Mouse (Mus musculus) hindbrain, embryonic 16.5 days (tissue): Measurements from ENCODE around the gene Vdr. TPM values are rescaled to one million over a fixed set of nuclear protein-coding genes. Genes with fewer than 3 reads are reported as not detected.
A peak's percentile ranks its signal among the peaks of the same experiment; 100 is the strongest.

Experiments
- ATAC-seq: fragments of 200-750 bp; cut with Nextera tagmentation; 2 replicates; pipeline ENCODE4 v1.8.0; 2017; ENCODE audit warnings: moderate TSS enrichment, moderate library complexity
- H3K27ac ChIP-seq: fragments of 300-500 bp; sonication (generic); 2 replicates; pipeline ENCODE4 v1.5.1; 2014; ENCODE audit warnings: low read depth, mild to moderate bottlenecking, control low read depth, low read length, moderate library complexity
- H3K27me3 ChIP-seq: fragments of 300-500 bp; sonication (generic); replicated peaks from 2 replicates; pipeline ENCODE4 v1.6.1; 2014; ENCODE audit warnings: low read length; ENCODE audit not compliant: control insufficient read depth, insufficient read depth
- H3K36me3 ChIP-seq: fragments of 300-500 bp; sonication (generic); 2 replicates; pipeline ENCODE4 v1.6.1; 2014; ENCODE audit warnings: mild to moderate bottlenecking, low read length, moderate library complexity, mixed read lengths; ENCODE audit not compliant: control insufficient read depth, insufficient read depth
- H3K4me1 ChIP-seq: fragments of 300-500 bp; sonication (generic); 2 replicates; pipeline ENCODE4 v1.6.1; 2014; ENCODE audit warnings: low read depth, low read length; ENCODE audit not compliant: control insufficient read depth, insufficient read depth
- H3K4me2 ChIP-seq: fragments of 300-500 bp; sonication (generic); 2 replicates; pipeline ENCODE4 v1.6.1; 2014; ENCODE audit warnings: mild to moderate bottlenecking, low read length, control low read depth, moderate library complexity
- H3K4me3 ChIP-seq: fragments of 300-500 bp; sonication (generic); 2 replicates; pipeline ENCODE4 v1.5.1; 2014; ENCODE audit warnings: mild to moderate bottlenecking, low read length, control low read depth, moderate library complexity
- H3K9ac ChIP-seq: fragments of 300-500 bp; sonication (generic); 2 replicates; pipeline ENCODE4 v1.6.1; 2014; ENCODE audit warnings: low read depth, mild to moderate bottlenecking, control low read depth, low read length, moderate library complexity
- H3K9me3 ChIP-seq: fragments of 300-500 bp; sonication (generic); 2 replicates; pipeline ENCODE4 v1.6.1; 2014; ENCODE audit warnings: mild to moderate bottlenecking, low read length, moderate library complexity; ENCODE audit not compliant: control insufficient read depth
- WGBS: fragments of 180-500 bp; shearing (Covaris S2); extraction: QIAGEN DNeasy Blood & Tissue Kit; methylation state at CpG from one replicate; pipeline ENCODE4 v1.1.7; 2014; 5-methylcytosine and 5-hydroxymethylcytosine counted together
- polyA plus RNA-seq: library from polyadenylated mRNA; unstranded; fragments of >200 nt; fragmentation: Nextera tagmentation; extraction: Ambion mirVana; gene quantifications from 2 replicates; pipeline ENCODE4 v1.2.1, GENCODE M21; 2015

Gene Vdr
- polyA plus RNA-seq, 1 experiment from 2014 or later: 0.26 TPM

- no peak for ATAC-seq
- 48% methylated on average over 17 of the region's 17 CpGs for WGBS
Observed at GRCm38 (mm10) chr15:97836153-97836893, 74.1 kb downstream of the Vdr start.

GRCm38 (mm10) chr15:97832764-97833479 is 77.5 kb downstream of the Vdr start:
- no peak overlapping the region for H3K9ac ChIP-seq
- 52% methylated on average over 9 of the region's 9 CpGs for WGBS
- H3K4me3 ChIP-seq: no peak overlapping the region
- H3K36me3 ChIP-seq: no peaks in the 10 kb centered on the region
- H3K27me3 ChIP-seq: no peaks in the 10 kb centered on the region
- H3K9me3 ChIP-seq: no peaks in the 10 kb centered on the region
- H3K4me2 ChIP-seq: no peak overlapping the region
- no peak overlapping the region for H3K27ac ChIP-seq
- no peak for ATAC-seq
- H3K4me1 ChIP-seq: peaks cover 37% of the 10 kb centered on the region

More at GRCm38 (mm10) chr15:97836153-97836893, 74.1 kb downstream of the Vdr start:
- H3K36me3 ChIP-seq: no peaks in the 10 kb centered on the region
- no peak overlapping the region for H3K27ac ChIP-seq
- H3K4me3 ChIP-seq: no peak overlapping the region
- no peaks in the 10 kb centered on the region for H3K27me3 ChIP-seq
- no peaks in the 10 kb centered on the region for H3K9me3 ChIP-seq
- peaks cover 16% of the 10 kb centered on the region for H3K4me1 ChIP-seq
- no peak overlapping the region for H3K4me2 ChIP-seq
- H3K9ac ChIP-seq: no peak overlapping the region

GRCm38 (mm10) chr15:97831987-97832640 is 78.3 kb downstream of the Vdr start:
- Histone ChIP-seq H3K4me1 (peaks cover 32% of the 10 kb centered on the region), H3K4me3 (peak overlapping the region; percentile 88), H3K27ac (peak overlapping the region; percentile 97), H3K4me2 (peak overlapping the region; percentile 81), H3K27me3 (no peaks in the 10 kb centered on the region), H3K36me3 (no peaks in the 10 kb centered on the region), H3K9me3 (no peaks in the 10 kb centered on the region), H3K9ac (peak overlapping the region; percentile 90)
- no peak for ATAC-seq
- WGBS: 10% methylated on average over 10 of the region's 10 CpGs

- H3K27me3 ChIP-seq: no peaks in the 10 kb centered on the region
- H3K4me2 ChIP-seq: peak overlapping the region; percentile 81
- H3K9ac ChIP-seq: peak overlapping the region; percentile 90
- H3K4me1 ChIP-seq: peaks cover 30% of the 10 kb centered on the region
- WGBS: 1% methylated on average over 58 of the region's 84 CpGs
- ATAC-seq: peak; percentile 88
- H3K27ac ChIP-seq: peak overlapping the region; percentile 97
- peak overlapping the region; percentile 88 for H3K4me3 ChIP-seq
- no peaks in the 10 kb centered on the region for H3K9me3 ChIP-seq
- no peaks in the 10 kb centered on the region for H3K36me3 ChIP-seq
Observed at GRCm38 (mm10) chr15:97831242-97831986, 79.0 kb downstream of the Vdr start.

- Histone ChIP-seq H3K4me2 (peak overlapping the region; percentile 81), H3K9ac (peak overlapping the region; percentile 90), H3K4me3 (peak overlapping the region; percentile 88), H3K27ac (peak overlapping the region; percentile 97), H3K27me3 (no peaks in the 10 kb centered on the region), H3K36me3 (no peaks in the 10 kb centered on the region), H3K4me1 (peaks cover 35% of the 10 kb centered on the region), H3K9me3 (no peaks in the 10 kb centered on the region)
- peak; percentile 29 for ATAC-seq
- under 1% methylated on average over 21 of the region's 39 CpGs for WGBS
Observed at GRCm38 (mm10) chr15:97830788-97831241, 79.6 kb downstream of the Vdr start.

- no peaks in the 10 kb centered on the region for H3K36me3 ChIP-seq
- peak overlapping the region; percentile 88 for H3K4me3 ChIP-seq
- H3K9me3 ChIP-seq: no peaks in the 10 kb centered on the region
- peaks cover 40% of the 10 kb centered on the region for H3K4me1 ChIP-seq
- WGBS: 12% methylated on average over 12 of the region's 12 CpGs
- peak overlapping the region; percentile 81 for H3K4me2 ChIP-seq
- ATAC-seq: no peak
- peak overlapping the region; percentile 90 for H3K9ac ChIP-seq
- peak overlapping the region; percentile 97 for H3K27ac ChIP-seq
- no peaks in the 10 kb centered on the region for H3K27me3 ChIP-seq
Observed at GRCm38 (mm10) chr15:97830253-97830787, 80.1 kb downstream of the Vdr start.

- H3K4me1 ChIP-seq: peaks cover 47% of the 10 kb centered on the region
- no peak overlapping the region for H3K9ac ChIP-seq
- H3K27ac ChIP-seq: no peak overlapping the region
- no peak overlapping the region for H3K4me3 ChIP-seq
- peak overlapping the region; percentile 81 for H3K4me2 ChIP-seq
- 47% methylated on average over 2 of the region's 2 CpGs for WGBS
- no peaks in the 10 kb centered on the region for H3K27me3 ChIP-seq
- no peak for ATAC-seq
- H3K9me3 ChIP-seq: no peaks in the 10 kb centered on the region
- no peaks in the 10 kb centered on the region for H3K36me3 ChIP-seq
Observed at GRCm38 (mm10) chr15:97829432-97829831, 81.0 kb downstream of the Vdr start.

- ATAC-seq: no peak
- Histone ChIP-seq H3K36me3 (no peaks in the 10 kb centered on the region), H3K4me1 (peaks cover 51% of the 10 kb centered on the region), H3K4me2 (peak overlapping the region; percentile 81), H3K27me3 (no peaks in the 10 kb centered on the region), H3K4me3 (no peak overlapping the region), H3K9ac (peak overlapping the region; percentile 32; the same call in 1 of the 2 replicates), H3K9me3 (no peaks in the 10 kb centered on the region), H3K27ac (no peak overlapping the region)
- WGBS: 68% methylated on average over 5 of the region's 5 CpGs
Observed at GRCm38 (mm10) chr15:97828901-97829338, 81.5 kb downstream of the Vdr start.
